Mouse (Mus musculus): ENCODE data around the gene Kcnh1. TPM values are rescaled to one million over a fixed set of nuclear protein-coding genes. Genes with fewer than 3 reads are reported as not detected.

The Kcnh1 gene
- total and polyA plus RNA-seq, 3 experiments = not detected

GRCm38 (mm10) chr1:192311298-192311697 lies 120.7 kb downstream of the Kcnh1 start:
- DNase-seq (ENCODE audit: extremely low read depth) = no peak
- Histone ChIP-seq H3K4me2 (ENCODE audit: insufficient read depth, low read depth, poor library complexity, severe bottlenecking) (no peak overlapping the region), H3K27ac (ENCODE audit: insufficient read depth, low read depth) (no peak overlapping the region), H3K27me3 (replicated peaks) (peaks cover 43% of the 10 kb centered on the region), H3K79me2 (replicated peaks; ENCODE audit: control insufficient read depth, extremely low read depth, insufficient read depth, poor library complexity, severe bottlenecking) (no peaks in the 10 kb centered on the region), H3K9me3 (replicated peaks; ENCODE audit: low read length) (no peaks in the 10 kb centered on the region), H3K4me3 (replicated peaks in 1 of 3; ENCODE audit: low read depth in 2 of 3, low read length in 2 of 3, poor library complexity in 1 of 3) (no peak overlapping the region), H3K9ac (ENCODE audit: insufficient read depth, low read depth) (no peak overlapping the region), H3K4me1 (ENCODE audit: control insufficient read depth in 1 of 2, insufficient read depth in 2 of 2) (no peaks in the 10 kb centered on the region), H3K36me3 (replicated peaks in 1 of 2; ENCODE audit: control insufficient read depth in 1 of 2, insufficient read depth in 1 of 2, low read length in 1 of 2) (no peaks in the 10 kb centered on the region)
- TF ChIP-seq ZMIZ1 (IDR thresholded peaks at IDR 0.05; ENCODE audit: low read depth, low read length) = no peak
- no peak for TF ChIP-seq KAT2A (IDR thresholded peaks at IDR 0.05; ENCODE audit: insufficient replicate concordance, low read length)
- no peak for TF ChIP-seq ZKSCAN1 (IDR thresholded peaks at IDR 0.05; ENCODE audit: borderline replicate concordance, low read depth, low read length)
- no peak for TF ChIP-seq NELFE (IDR thresholded peaks at IDR 0.05; ENCODE audit: low read depth, low read length)
- no peak for TF ChIP-seq ETS1 (conservative IDR thresholded peaks at IDR 0.05; ENCODE audit: low read depth, low read length)
- no peak for TF ChIP-seq HCFC1 (IDR thresholded peaks at IDR 0.05; ENCODE audit: low read depth, low read length)
- no peak for TF ChIP-seq JUN (IDR thresholded peaks at IDR 0.05; ENCODE audit: insufficient read depth, low read depth, low read length)
- dilution Hi-C loops (cut with MboI; ENCODE audit: extremely low pct_ligation_motif_present, extremely low pct_unique_long_range_greater_than_20kb, low sequenced_read_pairs) = no loop called here
- in situ Hi-C loops (cut with MboI; ENCODE audit: low pct_ligation_motif_present, low pct_unique_long_range_greater_than_20kb, low sequenced_read_pairs) = no loop called here

- no peak for DNase-seq (ENCODE audit: extremely low read depth)
- no peak overlapping the region for H3K27ac ChIP-seq (ENCODE audit: insufficient read depth, low read depth)
- H3K4me1 ChIP-seq (ENCODE audit: control insufficient read depth in 1 of 2, insufficient read depth in 2 of 2) = no peaks in the 10 kb centered on the region
- H3K9ac ChIP-seq (ENCODE audit: insufficient read depth, low read depth) = no peak overlapping the region
- no peaks in the 10 kb centered on the region for H3K36me3 ChIP-seq (replicated peaks in 1 of 2; ENCODE audit: control insufficient read depth in 1 of 2, insufficient read depth in 1 of 2, low read length in 1 of 2)
- in situ Hi-C loops (cut with MboI; ENCODE audit: low pct_ligation_motif_present, low pct_unique_long_range_greater_than_20kb, low sequenced_read_pairs) (no loop called here), dilution Hi-C loops (cut with MboI; ENCODE audit: extremely low pct_ligation_motif_present, extremely low pct_unique_long_range_greater_than_20kb, low sequenced_read_pairs) (no loop called here)
- H3K27me3 ChIP-seq (replicated peaks) = peaks cover 45% of the 10 kb centered on the region
- H3K79me2 ChIP-seq (replicated peaks; ENCODE audit: control insufficient read depth, extremely low read depth, insufficient read depth, poor library complexity, severe bottlenecking) = no peaks in the 10 kb centered on the region
- no peaks in the 10 kb centered on the region for H3K9me3 ChIP-seq (replicated peaks; ENCODE audit: low read length)
- H3K4me2 ChIP-seq (ENCODE audit: insufficient read depth, low read depth, poor library complexity, severe bottlenecking) = no peak overlapping the region
- TF ChIP-seq ZC3H11A (IDR thresholded peaks at IDR 0.05; ENCODE audit: low read depth, low read length) (no peak), SIN3A (IDR thresholded peaks at IDR 0.05; ENCODE audit: low read length) (no peak), ELF1 (IDR thresholded peaks at IDR 0.05; ENCODE audit: low read depth, low read length) (no peak), ZKSCAN1 (IDR thresholded peaks at IDR 0.05; ENCODE audit: borderline replicate concordance, low read depth, low read length) (no peak), MYC (IDR thresholded peaks at IDR 0.05; ENCODE audit: low read depth, low read length) (no peak), EP300 (IDR thresholded peaks at IDR 0.05; ENCODE audit: low read length) (no peak), RCOR1 (conservative IDR thresholded peaks at IDR 0.05; ENCODE audit: low read depth, low read length) (no peak), CHD1 (IDR thresholded peaks at IDR 0.05; ENCODE audit: low read depth, low read length) (no peak), TBP (conservative IDR thresholded peaks at IDR 0.05; ENCODE audit: low read depth, low read length) (no peak), JUN (IDR thresholded peaks at IDR 0.05; ENCODE audit: insufficient read depth, low read depth, low read length) (no peak), CTCF (conservative IDR thresholded peaks at IDR 0.05 in 1 of 2, IDR thresholded peaks at IDR 0.05 in 1 of 2; ENCODE audit: low read depth in 2 of 2, low read length in 2 of 2) (no peak), KAT2A (IDR thresholded peaks at IDR 0.05; ENCODE audit: insufficient replicate concordance, low read length) (no peak), MAFK (IDR thresholded peaks at IDR 0.05; ENCODE audit: insufficient replicate concordance, low read length) (no peak), NRF1 (IDR thresholded peaks at IDR 0.05; ENCODE audit: low read depth, low read length) (no peak)
- H3K4me3 ChIP-seq (replicated peaks in 1 of 3; ENCODE audit: low read depth in 2 of 3, low read length in 2 of 3, poor library complexity in 1 of 3) = no peak overlapping the region
Measured at GRCm38 (mm10) chr1:192311851-192312438, 121.4 kb downstream of the Kcnh1 start.

All from CH12.LX (cell line).